Mouse (Mus musculus) layer of hippocampus, adult 18-20 months (tissue): ENCODE measurements at regions not wholly inside any gene's neighbourhood (a gene's known extent, or its start where the extent isn't known, plus 50 kb on each side); places are given as distances from the start of the nearest gene placed in this dataset.
A peak's percentile ranks its signal among the peaks of the same experiment; 100 is the strongest.

Experiments used
- DNase-seq, 2 experiments: peaks; one replicate each; pipeline ENCODE4 v3.0.0; 2022; ENCODE audit warnings: low spot score in 2 of 2

GRCm38 (mm10) chr13:42358588-42358987, 57.3 kb downstream of the Edn1 start:
- DNase-seq: peak; percentile 3 to 28

GRCm38 (mm10) chr13:42367655-42368554, 66.6 kb downstream of the Edn1 start:
- no peak for DNase-seq

GRCm38 (mm10) chr13:42369826-42370225, 68.5 kb downstream of the Edn1 start:
- no peak for DNase-seq

GRCm38 (mm10) chr13:42372201-42372600, 70.9 kb downstream of the Edn1 start:
- DNase-seq: no peak

GRCm38 (mm10) chr13:42374181-42374596, 72.9 kb downstream of the Edn1 start:
- peak in 1 of 2 experiments; percentile 9 for DNase-seq

GRCm38 (mm10) chr13:42379675-42380074, 78.4 kb downstream of the Edn1 start:
- DNase-seq: no peak

- DNase-seq: no peak
Observed at GRCm38 (mm10) chr13:42383099-42383498, 81.8 kb downstream of the Edn1 start.

- no peak for DNase-seq
Observed at GRCm38 (mm10) chr13:42390389-42390788, 89.1 kb downstream of the Edn1 start.

GRCm38 (mm10) chr13:42391330-42392005, 90.2 kb downstream of the Edn1 start:
- no peak for DNase-seq

GRCm38 (mm10) chr13:42392701-42393100, 91.4 kb downstream of the Edn1 start:
- DNase-seq: no peak

- DNase-seq: no peak
Observed at GRCm38 (mm10) chr13:42394572-42394971, 93.3 kb downstream of the Edn1 start.

GRCm38 (mm10) chr13:42401513-42401912, 100.2 kb downstream of the Edn1 start:
- no peak for DNase-seq

- peak; percentile 74 to 89 for DNase-seq
Observed at GRCm38 (mm10) chr13:42403231-42404020, 102.2 kb downstream of the Edn1 start.

- DNase-seq: peak in 1 of 2 experiments; percentile 20
Observed at GRCm38 (mm10) chr13:42412652-42413282, 111.5 kb downstream of the Edn1 start.

GRCm38 (mm10) chr13:42446921-42447320, 145.6 kb downstream of the Edn1 start:
- no peak for DNase-seq

GRCm38 (mm10) chr13:42453665-42454064, 152.4 kb downstream of the Edn1 start:
- DNase-seq: no peak

- no peak for DNase-seq
Observed at GRCm38 (mm10) chr13:42459892-42460291, 158.6 kb downstream of the Edn1 start.

GRCm38 (mm10) chr13:42478825-42479224, 177.5 kb downstream of the Edn1 start:
- no peak for DNase-seq

- DNase-seq: no peak
Observed at GRCm38 (mm10) chr13:42490956-42491680, 189.3 kb upstream of the Phactr1 start.

GRCm38 (mm10) chr13:42494371-42494770, 186.1 kb upstream of the Phactr1 start:
- no peak for DNase-seq
